Mouse (Mus musculus) liver, embryonic 16.5 days (tissue): ENCODE results near the gene Scn2b. TPM values are rescaled to one million over a fixed set of nuclear protein-coding genes. Genes with fewer than 3 reads are reported as not detected.
A peak's percentile ranks its signal among the peaks of the same experiment; 100 is the strongest.

Experiments used
- ATAC-seq: fragments of 200-750 bp; cut with Nextera tagmentation; 2 replicates; pipeline ENCODE4 v1.8.0; 2017; ENCODE audit warnings: low read depth, mild to moderate bottlenecking, moderate number of reproducible peaks, moderate library complexity
- H3K27ac ChIP-seq: fragments of 300-500 bp; sonication (generic); 2 replicates; pipeline ENCODE4 v1.5.1; 2014; ENCODE audit warnings: mild to moderate bottlenecking, low read length
- H3K27me3 ChIP-seq: fragments of 300-500 bp; sonication (generic); 2 replicates; pipeline ENCODE4 v1.6.1; 2014; ENCODE audit warnings: low read depth, low read length, mixed read lengths; ENCODE audit not compliant: control insufficient read depth, insufficient read depth
- H3K36me3 ChIP-seq: fragments of 300-500 bp; sonication (generic); 2 replicates; pipeline ENCODE4 v1.6.1; 2014; ENCODE audit warnings: mild to moderate bottlenecking; ENCODE audit not compliant: control insufficient read depth, insufficient read depth
- H3K4me1 ChIP-seq: fragments of 300-500 bp; sonication (generic); 2 replicates; pipeline ENCODE4 v1.6.1; 2014; ENCODE audit warnings: low read depth, low read length, mixed read lengths; ENCODE audit not compliant: control insufficient read depth
- H3K4me2 ChIP-seq: fragments of 300-500 bp; sonication (generic); 2 replicates; pipeline ENCODE4 v1.6.1; 2014; ENCODE audit warnings: low read depth, low read length, mixed read lengths
- H3K4me3 ChIP-seq: fragments of 300-500 bp; sonication (generic); 2 replicates; pipeline ENCODE4 v1.5.1; 2014; ENCODE audit warnings: low read depth, mild to moderate bottlenecking, low read length
- H3K9ac ChIP-seq: fragments of 300-500 bp; sonication (generic); 2 replicates; pipeline ENCODE4 v1.6.1; 2014; ENCODE audit warnings: low read depth, low read length
- H3K9me3 ChIP-seq: fragments of 300-500 bp; sonication (generic); replicated peaks from 2 replicates; pipeline ENCODE4 v1.6.1; 2016; ENCODE audit warnings: low read length; ENCODE audit not compliant: control insufficient read depth
- WGBS: fragments of 180-500 bp; shearing (Covaris S2); extraction: QIAGEN DNeasy Blood & Tissue Kit; methylation state at CpG from one replicate; pipeline ENCODE4 v1.1.7; 2014; ENCODE audit not compliant: insufficient replicate concordance; 5-methylcytosine and 5-hydroxymethylcytosine counted together
- polyA plus RNA-seq: library from polyadenylated mRNA; unstranded; fragments of >200 nt; fragmentation: Nextera tagmentation; extraction: Ambion mirVana; gene quantifications from 2 replicates; pipeline ENCODE4 v1.2.1, GENCODE M21; 2015

Gene Scn2b
- polyA plus RNA-seq, 1 experiment from 2014 or later, result 0.20 TPM

DNA sequence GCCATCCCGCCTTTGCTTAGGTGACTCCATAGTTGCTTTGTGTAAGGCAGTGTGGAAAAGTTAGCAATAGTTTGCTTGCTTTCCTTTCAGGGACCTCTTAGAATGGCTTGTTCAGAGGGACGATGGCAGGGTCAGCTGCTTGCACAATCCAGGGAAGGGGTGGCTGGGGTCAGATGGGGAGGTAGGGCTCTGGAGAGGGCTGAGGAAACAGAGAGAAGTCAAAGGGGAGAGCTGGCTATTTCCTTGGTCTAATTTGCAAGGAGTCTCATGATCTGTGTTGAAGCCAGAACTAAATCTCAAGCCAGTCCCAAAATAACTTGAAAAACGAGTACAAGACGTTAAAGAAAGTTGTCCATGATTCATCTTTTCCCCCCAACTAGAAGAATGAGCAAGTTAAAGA lies 24.9 kb upstream of the Scn2b start:
- no peak for ATAC-seq
- 35% methylated on average over 4 of the region's 4 CpGs for WGBS

DNA sequence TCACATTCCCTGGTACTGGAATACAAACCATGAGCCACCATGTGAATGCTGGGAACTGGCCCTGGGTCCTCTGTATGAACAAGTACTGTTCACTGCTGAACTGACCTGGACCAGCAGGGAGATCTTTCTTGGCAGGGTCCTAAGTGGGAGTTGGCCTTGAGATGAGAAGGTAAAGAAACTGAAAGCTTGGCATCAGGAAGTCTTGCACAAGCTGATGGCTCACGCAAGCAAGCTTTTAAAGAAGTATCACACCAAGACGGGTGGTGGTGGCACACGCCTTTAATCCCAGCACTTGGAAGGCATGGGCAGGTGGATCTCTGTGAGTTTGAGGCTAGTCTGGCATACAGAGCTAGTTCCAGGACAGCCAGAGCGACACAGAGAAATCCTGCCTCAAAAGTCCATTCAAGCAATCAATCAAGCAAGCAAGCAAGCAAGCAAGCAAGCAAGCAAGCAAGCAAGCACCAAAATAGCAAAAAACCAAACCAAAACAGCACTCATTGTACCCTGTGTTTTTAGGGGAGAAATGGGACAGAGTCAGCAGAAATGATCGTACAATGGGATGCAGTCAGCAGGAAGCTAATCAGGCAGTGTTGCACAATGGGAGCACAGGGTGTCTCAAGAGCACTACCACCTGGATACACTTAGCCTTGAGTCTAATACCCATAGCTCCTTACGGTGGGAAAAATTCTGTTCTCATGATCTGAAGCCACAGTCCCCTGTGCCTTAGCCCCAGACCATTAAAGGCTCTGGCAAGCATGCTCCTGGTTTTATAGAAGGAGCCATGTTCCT lies 22.2 kb upstream of the Scn2b start:
- no peaks in the 10 kb centered on the region for H3K4me1 ChIP-seq
- no peak overlapping the region for H3K9ac ChIP-seq
- no peaks in the 10 kb centered on the region for H3K9me3 ChIP-seq
- no peaks in the 10 kb centered on the region for H3K27me3 ChIP-seq
- no peak overlapping the region for H3K27ac ChIP-seq
- H3K4me2 ChIP-seq, result no peak overlapping the region
- H3K4me3 ChIP-seq, result no peak overlapping the region
- no peak for ATAC-seq
- H3K36me3 ChIP-seq, result no peaks in the 10 kb centered on the region
- WGBS, result 50% methylated on average over 6 of the region's 6 CpGs

More for the DNA sequence above, 24.9 kb upstream of the Scn2b start:
- Histone ChIP-seq H3K27me3 (no peaks in the 10 kb centered on the region), H3K27ac (no peak overlapping the region), H3K4me2 (no peak overlapping the region), H3K36me3 (no peaks in the 10 kb centered on the region), H3K9ac (no peak overlapping the region), H3K9me3 (no peaks in the 10 kb centered on the region), H3K4me3 (no peak overlapping the region), H3K4me1 (no peaks in the 10 kb centered on the region)

DNA sequence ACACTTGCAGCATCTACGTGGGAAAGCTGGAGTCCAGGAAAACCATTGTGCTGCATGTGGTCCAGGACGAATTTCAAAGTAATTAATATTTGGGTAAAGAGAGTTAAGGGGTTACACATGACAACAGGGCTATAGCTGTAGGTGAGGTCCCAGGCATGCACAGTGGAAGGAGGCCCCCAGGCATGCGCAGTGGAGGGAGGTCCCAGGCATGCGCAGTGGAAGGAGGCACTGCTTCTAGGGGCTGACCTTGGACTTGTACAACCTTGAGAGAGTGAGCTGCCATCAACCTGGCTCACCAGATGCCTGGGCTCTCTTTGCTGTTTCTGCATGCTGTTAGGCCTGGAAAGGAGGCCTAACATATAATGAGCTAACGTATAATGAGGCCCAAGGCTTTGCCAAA lies 19.7 kb upstream of the Scn2b start:
- no peaks in the 10 kb centered on the region for H3K27me3 ChIP-seq
- H3K27ac ChIP-seq, result no peak overlapping the region
- no peak overlapping the region for H3K4me3 ChIP-seq
- no peaks in the 10 kb centered on the region for H3K36me3 ChIP-seq
- H3K4me1 ChIP-seq, result no peaks in the 10 kb centered on the region
- H3K4me2 ChIP-seq, result no peak overlapping the region
- H3K9me3 ChIP-seq, result no peaks in the 10 kb centered on the region
- WGBS, result 64% methylated on average over 5 of the region's 5 CpGs
- H3K9ac ChIP-seq, result no peak overlapping the region
- ATAC-seq, result no peak

DNA sequence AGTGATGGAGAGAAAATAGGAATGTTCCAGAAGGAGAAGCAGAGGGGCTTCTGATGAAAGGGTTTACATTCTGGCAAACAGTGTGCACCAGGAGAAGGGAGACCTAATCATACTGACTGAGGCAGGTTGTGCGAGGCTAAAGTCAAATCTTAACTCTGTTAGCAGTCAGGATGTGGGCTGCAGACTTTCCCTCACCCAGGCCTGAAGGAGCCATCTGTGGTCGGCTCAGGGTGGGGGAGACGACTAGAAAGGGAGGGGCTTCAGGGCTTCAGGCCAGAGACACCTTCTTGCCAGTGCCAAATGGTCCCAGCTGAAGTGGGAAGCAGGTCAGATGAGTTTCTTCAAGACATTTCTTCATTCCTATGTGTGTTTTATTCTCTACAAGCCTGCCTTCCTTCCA lies 19.2 kb upstream of the Scn2b start:
- ATAC-seq, result no peak
- Histone ChIP-seq H3K9ac (no peak overlapping the region), H3K27me3 (no peaks in the 10 kb centered on the region), H3K36me3 (no peaks in the 10 kb centered on the region), H3K4me1 (no peaks in the 10 kb centered on the region), H3K4me3 (no peak overlapping the region), H3K9me3 (no peaks in the 10 kb centered on the region), H3K27ac (no peak overlapping the region), H3K4me2 (no peak overlapping the region)
- 9% methylated on average over 3 of the region's 3 CpGs for WGBS

DNA sequence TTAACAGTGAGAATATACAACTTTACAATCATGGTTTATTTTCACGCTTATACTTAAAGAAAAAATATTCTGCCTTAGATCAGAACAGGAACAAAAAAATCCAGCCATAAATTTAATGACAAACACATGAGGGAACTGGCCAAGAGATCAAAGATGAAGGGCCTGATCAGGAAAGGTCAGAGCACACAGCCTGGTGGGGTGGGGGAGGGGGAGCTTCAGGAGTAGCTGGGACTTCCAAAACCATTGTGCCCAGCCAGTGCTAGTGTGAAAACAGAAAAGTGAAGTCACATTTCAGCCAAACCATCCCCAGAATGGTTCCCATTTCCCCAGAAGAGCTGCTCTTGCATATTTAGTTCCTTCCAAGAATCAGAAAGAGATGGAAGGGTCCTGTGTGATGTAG lies 15.1 kb upstream of the Scn2b start:
- Histone ChIP-seq H3K36me3 (no peaks in the 10 kb centered on the region), H3K4me2 (no peak overlapping the region), H3K9me3 (no peaks in the 10 kb centered on the region), H3K4me1 (no peaks in the 10 kb centered on the region), H3K9ac (no peak overlapping the region), H3K27me3 (no peaks in the 10 kb centered on the region), H3K27ac (no peak overlapping the region), H3K4me3 (no peak overlapping the region)
- ATAC-seq, result no peak
- 65% methylated on average over 1 of the region's 1 CpGs for WGBS

DNA sequence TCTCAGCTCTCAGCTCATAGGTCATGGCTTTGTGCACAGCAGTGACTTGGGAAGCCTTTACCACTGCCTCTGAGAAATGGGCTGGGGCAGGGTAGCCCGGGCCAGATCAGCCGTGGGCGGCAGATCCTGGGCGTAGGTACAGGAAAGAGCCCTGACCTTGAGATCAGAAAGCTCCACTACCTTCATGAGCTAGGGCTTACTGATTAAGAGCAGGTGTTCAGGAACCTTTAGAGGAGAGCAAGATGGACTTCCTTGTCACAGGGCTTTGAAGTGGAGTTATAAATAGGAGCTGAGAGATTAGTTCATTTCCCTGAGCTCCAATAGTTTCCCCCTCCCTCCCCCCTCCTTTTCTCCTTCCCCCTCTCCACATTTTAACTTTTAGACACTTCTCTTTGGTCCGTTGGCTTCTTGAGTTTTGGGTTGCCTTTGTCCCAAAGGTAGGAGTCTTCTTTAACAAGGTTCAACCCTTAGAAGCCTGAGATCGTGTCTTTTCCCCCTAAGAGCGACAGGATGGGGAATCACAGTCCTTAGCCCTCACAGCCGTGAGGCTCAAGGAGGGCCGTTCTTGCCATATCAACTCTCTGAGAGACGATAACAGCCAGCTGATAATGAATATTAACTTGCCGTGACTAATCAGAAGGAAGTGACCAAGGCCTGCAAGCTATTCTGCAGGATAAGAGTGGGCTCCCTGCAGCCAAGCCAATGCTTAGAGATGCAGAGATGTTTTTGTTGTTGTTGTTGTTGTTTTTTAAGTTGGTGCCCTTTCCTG lies 14.2 kb upstream of the Scn2b start:
- no peaks in the 10 kb centered on the region for H3K9me3 ChIP-seq
- H3K36me3 ChIP-seq, result no peaks in the 10 kb centered on the region
- H3K27ac ChIP-seq, result no peak overlapping the region
- WGBS, result 39% methylated on average over 11 of the region's 11 CpGs
- ATAC-seq, result no peak
- H3K4me3 ChIP-seq, result no peak overlapping the region
- H3K9ac ChIP-seq, result no peak overlapping the region
- H3K27me3 ChIP-seq, result no peaks in the 10 kb centered on the region
- no peaks in the 10 kb centered on the region for H3K4me1 ChIP-seq
- no peak overlapping the region for H3K4me2 ChIP-seq

DNA sequence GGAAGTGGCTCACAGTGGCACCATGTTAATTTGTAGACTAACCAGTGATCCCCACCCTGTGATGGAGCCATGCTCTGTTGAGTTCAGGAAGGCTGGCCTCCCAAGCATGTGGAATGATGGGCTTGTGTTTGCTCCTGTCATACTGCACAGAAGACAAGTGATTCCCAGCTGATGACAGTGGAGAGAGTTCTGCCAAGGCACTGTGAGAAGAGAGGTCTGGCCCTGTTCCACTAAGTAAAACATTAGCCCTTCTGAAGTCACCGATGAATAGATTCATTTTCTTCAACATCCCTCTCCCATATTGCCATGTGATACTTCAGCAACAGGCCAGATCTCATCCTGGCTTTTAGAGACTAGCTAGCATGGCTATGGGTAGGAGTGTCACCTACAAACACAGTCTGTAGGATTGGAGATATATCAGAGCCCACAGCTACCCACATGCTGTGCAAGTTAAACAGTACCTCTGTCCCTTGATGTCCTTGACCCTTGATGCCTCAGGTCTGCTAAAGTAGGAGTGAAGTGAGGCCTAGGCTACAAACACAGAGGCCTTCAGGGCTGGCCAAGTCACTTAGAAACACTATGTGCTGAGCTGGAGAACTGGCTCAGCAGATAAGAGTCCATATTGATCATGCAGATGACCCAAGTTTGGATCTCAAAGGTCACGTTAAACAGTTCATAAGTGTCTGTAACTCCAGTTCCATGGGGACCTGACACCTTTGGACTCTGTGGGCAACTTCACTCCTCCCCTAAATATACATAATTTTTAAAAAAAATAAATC lies 11.8 kb upstream of the Scn2b start:
- H3K4me2 ChIP-seq, result no peak overlapping the region
- no peaks in the 10 kb centered on the region for H3K9me3 ChIP-seq
- H3K27ac ChIP-seq, result no peak overlapping the region
- WGBS, result 54% methylated on average over 2 of the region's 2 CpGs
- H3K4me3 ChIP-seq, result no peak overlapping the region
- H3K27me3 ChIP-seq, result no peaks in the 10 kb centered on the region
- no peak overlapping the region for H3K9ac ChIP-seq
- peak; percentile 11; the same call in 1 of the 2 replicates for ATAC-seq
- no peaks in the 10 kb centered on the region for H3K4me1 ChIP-seq
- H3K36me3 ChIP-seq, result no peaks in the 10 kb centered on the region

DNA sequence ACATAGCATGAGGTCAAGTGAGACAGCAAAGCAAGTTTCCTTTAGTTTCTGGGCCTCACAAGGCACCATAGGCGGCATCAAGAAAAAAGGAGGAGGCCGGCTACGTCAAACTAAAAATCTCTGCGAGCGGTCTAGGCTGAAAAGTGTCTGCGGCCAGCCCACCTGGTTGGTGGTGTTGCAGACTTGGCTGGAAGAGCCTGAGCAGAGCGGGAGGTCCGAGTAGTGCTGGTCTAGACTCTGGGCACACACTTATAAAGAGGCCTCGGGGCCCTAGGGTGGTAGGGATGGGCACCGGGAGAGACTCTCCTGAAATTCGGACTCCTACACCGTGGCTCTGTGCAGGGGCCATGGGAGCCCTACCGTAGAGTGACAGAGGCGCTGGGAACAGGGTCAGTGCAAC lies 1.9 kb upstream of the Scn2b start:
- no peak overlapping the region for H3K4me3 ChIP-seq
- no peaks in the 10 kb centered on the region for H3K36me3 ChIP-seq
- H3K27ac ChIP-seq, result no peak overlapping the region
- H3K9ac ChIP-seq, result no peak overlapping the region
- H3K27me3 ChIP-seq, result peaks cover 21% of the 10 kb centered on the region
- ATAC-seq, result no peak
- no peaks in the 10 kb centered on the region for H3K4me1 ChIP-seq
- no peaks in the 10 kb centered on the region for H3K9me3 ChIP-seq
- 0 out of 2 replicates have a peak overlapping the region, but pooled peaks have one; percentile 24 for H3K4me2 ChIP-seq
- WGBS, result 10% methylated on average over 14 of the region's 14 CpGs
